Mouse (Mus musculus): ENCODE measurements around the gene Mfsd4b5. TPM values are rescaled to one million over a fixed set of nuclear protein-coding genes. Genes with fewer than 3 reads are reported as not detected.

Mfsd4b5 gene
- 0.54 TPM in 1 of 2 replicates, not detected in the other for polyA plus RNA-seq (2011; ENCODE audit: insufficient read depth, insufficient read length, low replicate concordance, missing spikeins)

DNA sequence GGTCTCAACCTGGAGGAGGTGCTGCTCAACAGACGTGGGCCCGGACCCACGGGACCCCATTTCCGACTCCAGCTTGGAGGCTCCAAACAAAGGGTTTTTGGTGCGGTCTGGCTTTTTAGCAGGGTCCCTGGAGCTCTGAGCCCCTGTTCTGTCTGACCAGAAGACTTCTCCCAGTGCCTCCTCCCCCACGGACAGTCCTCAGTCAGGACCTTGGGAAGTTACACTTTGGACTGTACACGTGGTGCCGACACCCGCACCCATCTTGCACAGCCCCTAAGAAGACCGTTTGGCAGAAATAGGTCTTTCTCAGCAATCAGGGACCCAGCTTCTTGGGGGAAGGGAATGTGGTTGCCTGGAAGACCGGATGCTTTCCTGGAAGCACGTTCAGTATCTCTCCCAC lies at the start of gene Mfsd4b5:
Mfsd4b5 (minus strand) TSS at position 181 of the 400 bp plus-strand sequence.
- no peak within 1 kb of the TSS for H3K27ac ChIP-seq (ENCODE audit: control insufficient read depth, insufficient read depth, low read depth, low read length, poor library complexity)
- WGBS = 89% methylated on average over 12 of the region's 12 CpGs
- H3K4me1 ChIP-seq (ENCODE audit: control insufficient read depth, insufficient read depth, low read length) = no peaks in the 10 kb centered on the region; the same call in 1 of the 2 replicates
- no peak for TF ChIP-seq POLR2A (IDR thresholded peaks at IDR 0.05; ENCODE audit: borderline replicate concordance, control insufficient read depth, low read depth, low read length)
- TF ChIP-seq CTCF (IDR thresholded peaks at IDR 0.05; ENCODE audit: control insufficient read depth, insufficient read depth, low read length) = no peak
- H3K4me3 ChIP-seq (replicated peaks; ENCODE audit: control insufficient read depth, low read depth, low read length) = no peak within 1 kb of the TSS

DNA sequence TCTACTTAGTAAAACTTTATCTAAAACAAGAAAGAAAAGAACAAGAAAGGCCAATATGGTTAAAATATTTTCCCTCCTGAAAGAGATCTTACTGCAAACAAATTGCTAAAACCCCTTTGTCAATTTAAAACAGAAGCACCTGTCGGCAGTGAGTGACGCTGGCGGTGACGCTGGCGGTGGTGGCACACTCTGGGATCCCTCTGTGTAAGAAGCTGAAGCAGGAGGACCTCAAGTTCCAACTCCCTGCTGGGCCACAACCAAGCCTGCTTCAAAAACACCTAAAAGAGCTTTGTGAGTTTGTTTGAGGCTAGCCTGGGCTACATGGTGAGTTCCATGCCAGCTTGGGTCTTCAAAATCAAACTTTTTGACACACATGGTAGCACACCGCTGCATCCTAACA lies 48.5 kb upstream of the Mfsd4b5 start:
- no peak overlapping the region for H3K4me3 ChIP-seq (replicated peaks; ENCODE audit: control insufficient read depth, low read depth, low read length)
- 97% methylated on average over 6 of the region's 6 CpGs for WGBS
- no peak overlapping the region for H3K27ac ChIP-seq (ENCODE audit: control insufficient read depth, insufficient read depth, low read depth, low read length, poor library complexity)
- H3K4me1 ChIP-seq (ENCODE audit: control insufficient read depth, insufficient read depth, low read length) = no peaks in the 10 kb centered on the region
- TF ChIP-seq POLR2A (IDR thresholded peaks at IDR 0.05; ENCODE audit: borderline replicate concordance, control insufficient read depth, low read depth, low read length) = no peak
- TF ChIP-seq CTCF (IDR thresholded peaks at IDR 0.05; ENCODE audit: control insufficient read depth, insufficient read depth, low read length) = no peak

DNA sequence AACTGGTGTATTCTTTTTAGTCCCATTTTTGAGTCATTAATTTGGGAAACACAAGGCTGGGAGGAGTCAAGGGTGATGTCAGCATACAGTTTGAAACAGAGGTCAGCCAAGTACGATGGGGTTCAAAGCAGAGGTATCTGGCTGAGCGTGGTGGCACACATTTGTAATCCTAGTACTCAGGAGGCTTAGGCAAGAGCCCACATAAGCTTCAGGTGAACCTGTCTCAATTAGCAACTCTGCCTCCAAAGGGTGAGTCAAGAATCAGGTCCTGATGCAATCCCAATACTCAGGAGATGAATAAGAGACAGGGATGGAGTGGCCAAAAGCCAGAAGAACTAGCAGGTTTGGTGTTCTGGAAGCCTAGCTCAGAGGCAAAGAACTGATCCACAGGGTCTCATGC lies 46.5 kb upstream of the Mfsd4b5 start:
- TF ChIP-seq POLR2A (IDR thresholded peaks at IDR 0.05; ENCODE audit: borderline replicate concordance, control insufficient read depth, low read depth, low read length) = no peak
- TF ChIP-seq CTCF (IDR thresholded peaks at IDR 0.05; ENCODE audit: control insufficient read depth, insufficient read depth, low read length) = no peak
- 72% methylated on average over 2 of the region's 2 CpGs for WGBS
- no peak overlapping the region for H3K4me3 ChIP-seq (replicated peaks; ENCODE audit: control insufficient read depth, low read depth, low read length)
- no peak overlapping the region for H3K27ac ChIP-seq (ENCODE audit: control insufficient read depth, insufficient read depth, low read depth, low read length, poor library complexity)
- H3K4me1 ChIP-seq (ENCODE audit: control insufficient read depth, insufficient read depth, low read length) = no peaks in the 10 kb centered on the region

DNA sequence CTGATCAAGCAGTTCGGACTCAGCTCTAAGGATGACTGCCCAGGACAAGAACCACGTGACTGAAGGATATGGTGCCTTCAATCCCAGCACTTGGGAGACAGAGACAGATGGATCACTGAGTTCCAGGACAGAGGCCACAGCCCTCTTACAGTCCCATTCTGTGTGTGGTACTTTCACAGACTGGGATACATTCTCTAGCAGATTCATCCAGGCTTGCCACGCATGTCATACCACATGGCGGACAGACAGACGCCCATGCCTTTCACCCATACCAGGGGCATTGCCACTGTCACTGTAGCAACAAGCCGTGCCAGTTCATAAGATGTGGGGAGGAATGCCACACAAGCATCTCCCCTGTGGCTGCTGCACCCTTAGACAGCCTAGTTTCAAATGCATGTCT lies 44.3 kb upstream of the Mfsd4b5 start:
- WGBS = 93% methylated on average over 6 of the region's 6 CpGs
- no peaks in the 10 kb centered on the region for H3K4me1 ChIP-seq (ENCODE audit: control insufficient read depth, insufficient read depth, low read length)
- TF ChIP-seq POLR2A (IDR thresholded peaks at IDR 0.05; ENCODE audit: borderline replicate concordance, control insufficient read depth, low read depth, low read length) (no peak), CTCF (IDR thresholded peaks at IDR 0.05; ENCODE audit: control insufficient read depth, insufficient read depth, low read length) (no peak)
- H3K4me3 ChIP-seq (replicated peaks; ENCODE audit: control insufficient read depth, low read depth, low read length) = no peak overlapping the region
- no peak overlapping the region for H3K27ac ChIP-seq (ENCODE audit: control insufficient read depth, insufficient read depth, low read depth, low read length, poor library complexity)

DNA sequence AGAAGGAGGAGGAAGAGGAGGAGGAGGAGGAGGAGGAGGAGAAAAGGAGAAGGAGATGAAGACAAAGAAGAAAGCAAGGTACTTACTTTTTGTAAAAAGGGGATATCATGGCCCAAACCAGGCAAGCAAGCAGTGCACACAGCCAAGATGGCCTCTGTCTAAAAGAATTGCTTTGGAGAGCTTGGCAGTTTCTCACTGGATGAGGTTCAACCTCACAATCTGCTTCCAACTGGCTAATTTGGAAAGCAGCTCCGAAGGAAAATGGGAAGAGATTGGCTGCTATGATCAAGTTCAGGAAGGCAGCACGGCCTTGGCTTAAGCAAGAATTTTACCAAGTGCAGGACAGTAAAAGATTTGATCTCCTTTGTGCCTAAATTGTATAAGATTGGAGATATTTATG lies 43.2 kb upstream of the Mfsd4b5 start:
- TF ChIP-seq POLR2A (IDR thresholded peaks at IDR 0.05; ENCODE audit: borderline replicate concordance, control insufficient read depth, low read depth, low read length) (no peak), CTCF (IDR thresholded peaks at IDR 0.05; ENCODE audit: control insufficient read depth, insufficient read depth, low read length) (no peak)
- Histone ChIP-seq H3K4me3 (replicated peaks; ENCODE audit: control insufficient read depth, low read depth, low read length) (no peak overlapping the region), H3K27ac (ENCODE audit: control insufficient read depth, insufficient read depth, low read depth, low read length, poor library complexity) (no peak overlapping the region), H3K4me1 (ENCODE audit: control insufficient read depth, insufficient read depth, low read length) (no peaks in the 10 kb centered on the region; the same call in 1 of the 2 replicates)
- 82% methylated on average over 2 of the region's 2 CpGs for WGBS

DNA sequence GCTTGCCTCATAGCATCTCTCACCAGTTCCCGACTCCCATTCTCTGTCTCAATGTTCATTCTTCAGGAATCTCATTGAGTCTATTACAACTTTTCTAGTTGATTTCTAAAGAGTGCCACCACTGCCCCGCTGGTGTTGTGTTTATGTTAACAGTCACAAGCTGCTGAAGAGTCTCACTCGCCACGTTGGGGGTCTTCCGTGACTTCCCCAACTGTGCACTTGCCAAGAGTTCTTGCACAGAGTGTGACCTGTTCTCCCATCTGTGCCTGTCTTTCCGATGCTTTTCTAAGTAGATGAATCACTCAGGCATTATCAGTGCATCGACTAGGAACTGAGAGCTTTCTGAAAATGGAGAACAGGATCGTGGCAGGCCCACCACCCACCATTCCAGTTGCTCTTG lies 41.6 kb upstream of the Mfsd4b5 start:
- TF ChIP-seq CTCF (IDR thresholded peaks at IDR 0.05; ENCODE audit: control insufficient read depth, insufficient read depth, low read length) = no peak
- Histone ChIP-seq H3K27ac (ENCODE audit: control insufficient read depth, insufficient read depth, low read depth, low read length, poor library complexity) (no peak overlapping the region), H3K4me1 (ENCODE audit: control insufficient read depth, insufficient read depth, low read length) (no peaks in the 10 kb centered on the region; the same call in 1 of the 2 replicates), H3K4me3 (replicated peaks; ENCODE audit: control insufficient read depth, low read depth, low read length) (no peak overlapping the region)
- WGBS = 87% methylated on average over 8 of the region's 8 CpGs

DNA sequence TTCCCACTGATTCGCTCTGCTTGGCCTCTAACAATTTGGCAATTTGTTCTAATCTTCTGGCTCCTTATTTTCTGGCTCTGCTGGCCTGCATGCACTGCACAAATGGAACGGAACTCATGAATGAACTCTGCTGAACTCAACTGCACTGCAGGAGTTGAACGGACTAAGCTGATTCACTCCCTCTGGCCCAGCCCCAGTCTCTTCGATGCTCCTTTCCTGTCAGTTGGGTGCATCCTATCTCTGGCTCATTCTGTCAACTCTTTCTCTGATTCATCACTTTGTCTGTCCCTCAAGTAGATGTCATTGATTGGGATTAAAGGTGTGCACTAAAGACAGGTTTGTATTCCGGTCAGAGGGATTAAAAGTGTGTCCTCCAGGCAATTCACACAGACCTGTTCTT lies 40.1 kb upstream of the Mfsd4b5 start:
- H3K4me1 ChIP-seq (ENCODE audit: control insufficient read depth, insufficient read depth, low read length) = no peaks in the 10 kb centered on the region; the same call in 1 of the 2 replicates
- no peak overlapping the region for H3K4me3 ChIP-seq (replicated peaks; ENCODE audit: control insufficient read depth, low read depth, low read length)
- 91% methylated on average over 5 of the region's 5 CpGs for WGBS
- H3K27ac ChIP-seq (ENCODE audit: control insufficient read depth, insufficient read depth, low read depth, low read length, poor library complexity) = no peak overlapping the region
- TF ChIP-seq POLR2A (IDR thresholded peaks at IDR 0.05; ENCODE audit: borderline replicate concordance, control insufficient read depth, low read depth, low read length) (no peak), CTCF (IDR thresholded peaks at IDR 0.05; ENCODE audit: control insufficient read depth, insufficient read depth, low read length) (no peak)

DNA sequence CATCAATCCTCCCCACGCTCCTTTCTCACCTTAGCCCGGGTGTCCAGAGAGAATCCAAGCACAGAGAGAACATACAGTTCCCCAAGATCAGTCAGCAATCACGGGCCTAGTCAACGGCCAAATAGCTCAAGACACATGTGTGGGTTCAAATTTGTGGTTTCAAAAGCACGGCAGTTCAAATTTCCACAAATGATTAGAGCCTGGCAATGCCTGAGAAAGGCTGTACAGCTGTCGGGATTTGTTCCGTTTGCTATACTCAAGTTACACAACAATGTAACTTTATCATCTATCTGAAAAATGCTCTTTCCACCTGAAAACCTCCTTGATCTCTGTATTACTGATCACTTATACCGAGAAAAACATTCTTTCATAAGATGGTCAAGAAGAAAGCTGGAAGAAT lies 39.1 kb upstream of the Mfsd4b5 start:
- WGBS = 63% methylated on average over 8 of the region's 8 CpGs

More for the DNA sequence above, 39.1 kb upstream of the Mfsd4b5 start:
- no peak overlapping the region for H3K4me3 ChIP-seq (replicated peaks; ENCODE audit: control insufficient read depth, low read depth, low read length)
- H3K4me1 ChIP-seq (ENCODE audit: control insufficient read depth, insufficient read depth, low read length) = no peaks in the 10 kb centered on the region; the same call in 1 of the 2 replicates
- TF ChIP-seq CTCF (IDR thresholded peaks at IDR 0.05; ENCODE audit: control insufficient read depth, insufficient read depth, low read length) (no peak), POLR2A (IDR thresholded peaks at IDR 0.05; ENCODE audit: borderline replicate concordance, control insufficient read depth, low read depth, low read length) (no peak)
- H3K27ac ChIP-seq (ENCODE audit: control insufficient read depth, insufficient read depth, low read depth, low read length, poor library complexity) = no peak overlapping the region
